Mouse (Mus musculus) gastrocnemius, postnatal 36 days (tissue): ENCODE measurements around the gene Aasdhppt. TPM values are rescaled to one million over a fixed set of nuclear protein-coding genes. Genes with fewer than 3 reads are reported as not detected.
A peak's percentile ranks its signal among the peaks of the same experiment; 100 is the strongest.

Experiments used
- DNase-seq, 2 experiments: peaks; one replicate each; pipeline ENCODE4 v3.0.0; 2022
- intact Hi-C: fragments of 180-260 bp; cut with DNase I; formaldehyde crosslinking; loops from one replicate; pipeline ENCODE4 v1.15.1; 2025
- long read RNA-seq, 2 experiments: library from polyadenylated mRNA; stranded (forward); transcript quantifications; one replicate each; pipeline ENCODE4 v2.0.0; 2021
- total RNA-seq, 2 experiments: library from RNA; stranded (reverse); gene quantifications; 2 replicates each; pipeline ENCODE4 v1.2.3; 2021

Gene Aasdhppt
- 10 to 100 TPM; 10.6 to 11.0 TPM for total RNA-seq
- long read RNA-seq, experiment 1, transcript Aasdhppt-201 (6 exons, 2,843 nt) = major isoform, 33 of 37 reads
- long read RNA-seq, experiment 1, partial matches to known transcripts = 0 of 37 reads
- long read RNA-seq, experiment 1, other reads (novel, unspliced or antisense) = 3 of 37 reads
- long read RNA-seq, experiment 2, transcript Aasdhppt-201 (6 exons, 2,843 nt) = major isoform, 34 of 40 reads
- long read RNA-seq, experiment 2, partial matches to known transcripts = 0 of 40 reads
- long read RNA-seq, experiment 2, other reads (novel, unspliced or antisense) = 2 of 40 reads

GRCm38 (mm10) chr9:4309351-4310085 lies at the start of gene Aasdhppt, which contains the start of gene Kbtbd3:
TSS of gene Aasdhppt (minus strand) at chr9:4309471.
TSS of gene Kbtbd3 (plus strand) at chr9:4309833.
- peak; percentile 92 to 95 for DNase-seq
- intact Hi-C loops = loop anchor here (5.0 kb wide), 1 partner anchor 68 kb away; the partner anchor contains the start of gene Msantd4

DNA sequence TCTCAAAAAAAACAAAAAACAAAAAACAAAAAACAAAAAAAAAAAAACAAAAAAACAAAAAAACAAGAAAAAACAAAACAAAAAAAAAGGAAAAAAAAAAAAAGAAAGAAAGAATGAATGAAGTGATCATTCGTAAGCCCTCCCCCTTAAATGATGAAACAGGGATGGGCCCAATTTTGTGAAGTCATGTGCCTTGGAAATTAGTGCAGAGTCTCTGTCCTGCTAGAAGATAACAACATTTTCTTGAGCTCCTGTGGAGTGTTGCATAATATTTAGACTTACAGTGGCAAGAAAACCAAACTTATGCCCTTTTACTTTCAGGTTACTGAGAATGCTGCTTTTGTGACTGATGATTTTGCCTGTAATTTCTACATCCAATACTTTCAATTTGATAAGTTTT lies 43.9 kb upstream of the Aasdhppt start:
- intact Hi-C loops = no loop called here

GRCm38 (mm10) chr9:4318939-4319721 lies 9.9 kb upstream of the Aasdhppt start:
- no peak for DNase-seq
- intact Hi-C loops = no loop called here

More for the DNA sequence above, 43.9 kb upstream of the Aasdhppt start:
- DNase-seq = no peak

DNA sequence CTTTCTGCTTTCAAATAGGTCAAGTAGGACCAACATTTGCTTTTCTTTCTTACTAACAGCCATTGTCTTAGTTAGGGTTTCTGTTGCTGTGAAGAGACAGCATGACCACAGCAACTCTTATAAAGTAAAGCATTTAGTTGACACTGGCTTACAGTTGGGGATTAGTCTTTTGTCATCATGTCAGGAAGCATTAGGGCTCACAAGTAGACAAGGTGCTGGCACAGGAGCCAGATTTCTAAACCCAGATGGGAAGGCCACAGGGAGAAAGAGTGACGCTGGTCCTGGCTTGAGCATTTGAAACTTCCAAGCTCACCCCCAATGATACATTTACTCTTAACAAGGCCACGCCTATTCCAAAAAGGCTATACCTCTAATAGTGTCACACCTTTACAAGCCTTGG lies 6.5 kb upstream of the Aasdhppt start:
- no peak for DNase-seq
- intact Hi-C loops = no loop called here

DNA sequence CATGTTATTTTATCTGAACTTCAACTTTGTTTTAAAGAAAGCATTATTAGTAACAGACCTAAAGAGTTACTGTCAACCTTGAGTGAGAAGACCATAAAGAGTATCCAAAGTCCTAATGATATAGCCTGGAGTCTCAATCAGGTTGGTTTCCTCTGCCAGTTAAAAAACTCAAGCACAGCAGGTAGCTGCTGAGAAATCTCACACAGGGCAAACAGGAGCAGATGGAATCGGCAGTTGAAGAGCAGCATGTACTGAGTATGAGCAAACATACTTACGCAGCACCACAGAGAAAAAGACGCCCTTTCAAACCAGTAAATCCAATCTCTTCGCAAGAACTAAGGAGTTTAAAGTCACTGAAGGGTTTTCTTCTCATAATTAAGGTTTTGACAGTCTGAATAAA lies 4.7 kb upstream of the Aasdhppt start:
- intact Hi-C loops = loop anchor here (5.0 kb wide), 1 partner anchor 63 kb away; the partner anchor contains the start of gene Msantd4
- no peak for DNase-seq

- intact Hi-C loops = loop anchor here (5.0 kb wide), 1 partner anchor 66 kb away; the partner anchor contains the start of gene Msantd4
- DNase-seq = no peak
Observed at GRCm38 (mm10) chr9:4311162-4311561, 1.9 kb upstream of the Aasdhppt start.

- no peak for DNase-seq
- intact Hi-C loops = loop anchor here (5.0 kb wide), 1 partner anchor 67 kb away; the partner anchor contains the start of gene Msantd4
Observed at GRCm38 (mm10) chr9:4310706-4311105, 1.4 kb upstream of the Aasdhppt start.

- intact Hi-C loops = no loop called here
- no peak for DNase-seq
Observed at GRCm38 (mm10) chr9:4308628-4309350, 482 bp downstream of the Aasdhppt start.

GRCm38 (mm10) chr9:4304867-4305266 lies 4.4 kb downstream of the Aasdhppt start:
- intact Hi-C loops = no loop called here
- DNase-seq = no peak

- intact Hi-C loops = no loop called here
- no peak for DNase-seq
Observed at GRCm38 (mm10) chr9:4300466-4300865, 8.8 kb downstream of the Aasdhppt start.

- no peak for DNase-seq
- intact Hi-C loops = no loop called here
Observed at GRCm38 (mm10) chr9:4283850-4284249, 25.4 kb downstream of the Aasdhppt start.

- intact Hi-C loops = no loop called here
- DNase-seq = no peak
Observed at GRCm38 (mm10) chr9:4266881-4267280, 42.4 kb downstream of the Aasdhppt start.

- no peak for DNase-seq
- intact Hi-C loops = no loop called here
Observed at GRCm38 (mm10) chr9:4260746-4261090, 48.6 kb downstream of the Aasdhppt start.

- intact Hi-C loops = no loop called here
- DNase-seq = no peak
Observed at GRCm38 (mm10) chr9:4259841-4260745, 49.2 kb downstream of the Aasdhppt start.

DNA sequence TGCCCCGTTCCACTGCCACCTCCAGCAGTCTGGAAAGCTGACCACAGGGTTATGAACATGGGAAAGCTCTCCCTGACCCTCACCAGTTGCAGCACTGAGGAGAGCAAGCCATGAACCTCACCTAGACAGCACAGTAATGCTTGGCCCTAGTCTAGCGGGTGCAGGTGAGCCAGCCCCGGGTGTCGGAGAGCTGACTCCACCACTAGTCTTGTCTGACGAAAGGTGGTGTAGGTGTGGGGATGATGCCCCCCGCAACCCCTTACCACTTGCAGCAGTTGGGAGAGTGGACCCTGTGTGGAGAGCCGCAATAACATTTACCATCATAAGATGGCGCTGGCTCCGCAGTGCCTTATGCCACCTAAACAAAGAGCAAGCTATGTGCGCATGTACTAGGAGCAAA lies 50.2 kb downstream of the Aasdhppt start:
- DNase-seq = no peak
- intact Hi-C loops = no loop called here
